Mouse (Mus musculus) T-helper 2 cell (primary cell): ENCODE data around the gene Asic4.

Experiments
- in situ Hi-C: fragments of 300-600 bp; cut with MboI, MseI; formaldehyde crosslinking; loops from one replicate; pipeline ENCODE4 v1.15.1; 2025; ENCODE audit warnings: high pct_unique_total_duplicates

Asic4 gene

DNA sequence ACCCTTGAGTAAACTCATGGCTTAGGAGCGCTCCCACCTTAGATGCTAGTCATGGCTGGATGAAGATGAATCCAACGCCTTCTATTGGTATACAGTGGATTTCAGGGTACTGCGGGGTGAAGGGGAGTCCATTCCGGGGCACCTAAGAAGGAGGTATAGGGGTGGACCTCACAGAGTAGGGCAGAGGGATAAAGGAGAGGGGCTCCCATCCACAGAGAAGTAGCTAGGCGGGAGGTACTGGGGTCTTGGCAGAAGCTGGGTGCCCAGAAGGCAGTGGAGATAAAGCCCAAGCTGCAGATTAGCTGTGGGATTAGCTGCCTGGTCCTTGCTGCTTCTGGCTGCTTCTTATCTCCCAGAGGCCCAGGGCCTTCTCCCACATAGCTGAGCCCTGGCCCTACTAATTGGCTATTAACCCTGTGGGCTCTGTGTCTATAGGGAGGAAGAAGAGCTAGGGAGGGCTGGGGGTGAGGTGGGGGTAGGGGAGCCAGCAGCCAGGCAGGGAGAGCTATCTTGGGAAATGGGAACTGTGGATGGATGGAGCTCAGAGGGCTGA is 13.5 kb downstream of the Asic4 start:
- in situ Hi-C loops = loop anchor here (5.0 kb wide), 1 partner anchor 106 kb away; no protein-coding TSS in a partner anchor

DNA sequence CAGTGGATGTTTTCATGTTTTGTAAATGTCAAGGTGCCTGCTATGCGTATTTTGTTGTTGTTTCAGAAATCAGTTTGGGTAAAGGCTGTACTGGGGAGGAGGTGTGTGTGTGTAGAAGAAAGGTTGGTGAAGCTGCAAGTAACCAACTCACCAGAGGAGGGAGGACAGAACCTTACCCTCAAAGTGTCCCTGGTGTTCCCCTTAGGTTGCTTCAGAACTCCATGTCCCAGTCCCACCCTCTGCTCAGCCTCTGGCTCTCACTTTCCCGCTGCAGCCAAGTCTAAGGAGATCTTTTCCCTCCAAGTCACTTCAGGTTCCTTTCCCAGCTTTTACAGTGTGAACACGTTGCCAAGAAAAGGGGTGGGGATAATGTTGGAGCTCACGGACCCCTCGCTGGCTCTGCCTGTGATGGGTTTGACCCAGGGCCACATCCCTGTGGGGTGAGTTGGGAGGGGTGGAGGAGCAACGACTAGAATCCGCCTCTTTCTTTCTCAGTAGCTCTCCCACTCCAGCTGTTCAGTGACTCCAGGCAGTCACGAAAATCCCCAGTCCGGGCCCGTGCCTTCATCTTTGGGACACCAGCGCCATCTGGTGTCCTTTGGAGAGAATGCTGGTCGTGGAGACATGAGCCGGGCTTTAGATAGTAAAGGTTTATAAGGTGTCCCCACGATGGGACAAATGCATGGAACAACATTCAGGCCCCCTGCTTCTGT is 17.1 kb downstream of the Asic4 start:
- in situ Hi-C loops = no loop called here

DNA sequence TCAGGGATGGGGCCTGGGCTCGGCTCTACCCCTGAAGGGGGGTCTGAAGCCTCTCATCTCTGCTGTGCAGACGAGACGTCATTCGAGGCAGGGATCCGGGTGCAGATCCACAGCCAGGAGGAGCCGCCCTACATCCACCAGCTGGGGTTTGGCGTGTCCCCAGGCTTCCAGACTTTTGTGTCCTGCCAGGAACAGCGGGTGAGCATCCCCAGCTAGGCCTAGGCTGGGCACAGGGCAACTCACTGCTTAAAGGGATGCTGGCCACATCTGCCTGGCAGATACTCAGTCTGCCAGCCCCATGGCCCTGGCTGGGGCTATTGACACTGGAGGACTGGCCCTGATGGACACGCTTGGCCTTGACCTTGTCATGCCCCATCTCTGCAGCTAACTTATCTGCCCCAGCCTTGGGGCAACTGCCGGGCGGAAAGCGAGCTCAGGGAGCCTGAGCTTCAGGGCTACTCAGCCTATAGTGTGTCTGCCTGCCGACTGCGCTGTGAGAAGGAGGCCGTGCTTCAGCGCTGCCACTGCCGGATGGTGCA is 19.1 kb downstream of the Asic4 start:
- in situ Hi-C loops = no loop called here

DNA sequence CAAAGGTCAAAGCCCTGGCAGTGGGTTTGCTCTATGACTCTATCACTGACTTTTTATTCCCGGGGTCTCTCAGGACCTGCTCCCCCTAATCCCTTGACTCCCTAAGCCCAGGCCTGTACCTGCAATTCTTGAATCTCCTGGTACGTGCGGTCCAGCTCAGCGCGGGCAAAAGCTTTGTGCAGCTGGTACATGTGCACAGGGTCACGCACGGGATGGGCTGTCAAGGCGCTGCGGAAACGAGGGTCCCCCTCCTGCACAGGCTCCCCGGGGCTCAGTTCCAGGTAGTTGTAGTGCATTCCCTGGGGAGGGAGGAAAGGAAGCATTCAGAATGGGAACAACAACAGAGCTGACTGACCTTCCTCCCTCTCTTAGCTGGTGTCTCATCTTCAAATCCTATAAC is 26.2 kb downstream of the Asic4 start:
- in situ Hi-C loops = loop anchor here (5.0 kb wide), 1 partner anchor 39 kb away; the partner anchor contains the start of gene Gmppa

DNA sequence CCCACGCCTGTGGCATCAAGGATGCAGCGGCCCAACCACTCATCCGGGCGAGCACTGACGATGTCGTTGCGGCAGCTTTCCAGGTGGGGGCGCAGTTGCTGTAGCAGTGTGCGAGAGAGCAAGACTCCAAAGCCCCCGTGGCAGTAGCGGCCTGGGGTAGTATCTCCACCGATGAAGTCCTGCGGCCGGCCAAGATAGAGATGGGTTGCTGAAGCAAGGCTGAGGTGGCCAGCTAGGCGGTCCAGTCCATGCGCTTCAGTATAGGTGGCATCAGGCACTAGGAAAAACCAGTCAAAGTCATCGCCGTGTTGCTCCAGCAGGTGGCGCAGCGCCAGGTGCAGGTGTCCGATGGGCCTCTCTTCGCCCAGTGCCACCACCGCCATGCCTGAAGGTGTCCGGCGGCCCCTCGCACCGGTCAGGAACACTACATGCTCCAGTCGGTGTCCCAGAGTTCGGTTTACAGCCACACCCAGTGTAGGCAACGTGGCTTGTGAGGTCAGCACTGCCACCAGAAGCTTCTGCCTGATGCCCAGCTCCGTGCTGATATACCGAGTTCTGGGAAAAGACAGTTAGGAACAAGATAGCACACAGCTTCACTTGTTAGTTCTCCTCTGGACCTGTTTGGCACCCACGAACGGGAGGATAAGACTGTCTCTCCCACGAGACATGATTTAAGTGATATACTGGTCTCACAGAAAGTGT is 27.2 kb downstream of the Asic4 start:
- in situ Hi-C loops = loop anchor here (5.0 kb wide), 1 partner anchor 40 kb away; the partner anchor contains the start of gene Gmppa

DNA sequence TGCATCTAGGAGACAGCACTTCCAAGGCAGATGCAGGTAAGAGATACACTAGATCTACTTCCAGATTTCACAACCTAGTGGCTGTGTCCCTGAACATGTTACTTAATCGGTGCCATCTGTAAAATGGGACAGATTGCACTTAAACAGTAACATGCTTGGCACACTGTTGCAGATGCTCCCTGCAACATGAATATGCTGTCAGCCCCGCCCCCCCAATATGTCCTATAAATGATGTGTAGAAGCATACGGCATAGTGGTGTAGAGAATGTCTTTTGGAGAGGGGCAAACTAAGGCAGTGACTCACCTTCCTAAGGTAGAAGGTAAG is 27.7 kb downstream of the Asic4 start:
- in situ Hi-C loops = loop anchor here (5.0 kb wide), 1 partner anchor 41 kb away; the partner anchor contains the start of gene Gmppa

DNA sequence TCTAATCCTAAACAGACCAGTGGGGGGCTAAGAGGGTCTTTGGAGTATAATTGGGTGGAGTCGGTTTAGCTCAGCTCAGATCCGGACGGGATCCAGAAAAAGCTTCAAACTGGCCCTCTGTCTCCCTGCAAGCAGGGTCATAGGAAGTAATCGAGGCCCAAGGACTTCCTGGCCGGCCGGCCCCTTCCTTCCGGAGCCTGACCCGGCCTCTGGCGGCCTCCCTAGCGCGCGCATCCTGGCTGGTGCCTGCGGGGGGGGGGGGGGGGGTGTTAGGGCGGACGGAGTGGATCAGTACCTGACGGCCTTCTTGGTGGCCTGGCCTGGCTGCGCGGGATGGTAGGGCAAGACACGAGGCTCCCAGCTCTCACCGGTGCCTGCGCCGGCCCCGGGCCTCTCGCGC is 28.3 kb downstream of the Asic4 start:
- in situ Hi-C loops = loop anchor here (5.0 kb wide), 1 partner anchor 41 kb away; the partner anchor contains the start of gene Gmppa

DNA sequence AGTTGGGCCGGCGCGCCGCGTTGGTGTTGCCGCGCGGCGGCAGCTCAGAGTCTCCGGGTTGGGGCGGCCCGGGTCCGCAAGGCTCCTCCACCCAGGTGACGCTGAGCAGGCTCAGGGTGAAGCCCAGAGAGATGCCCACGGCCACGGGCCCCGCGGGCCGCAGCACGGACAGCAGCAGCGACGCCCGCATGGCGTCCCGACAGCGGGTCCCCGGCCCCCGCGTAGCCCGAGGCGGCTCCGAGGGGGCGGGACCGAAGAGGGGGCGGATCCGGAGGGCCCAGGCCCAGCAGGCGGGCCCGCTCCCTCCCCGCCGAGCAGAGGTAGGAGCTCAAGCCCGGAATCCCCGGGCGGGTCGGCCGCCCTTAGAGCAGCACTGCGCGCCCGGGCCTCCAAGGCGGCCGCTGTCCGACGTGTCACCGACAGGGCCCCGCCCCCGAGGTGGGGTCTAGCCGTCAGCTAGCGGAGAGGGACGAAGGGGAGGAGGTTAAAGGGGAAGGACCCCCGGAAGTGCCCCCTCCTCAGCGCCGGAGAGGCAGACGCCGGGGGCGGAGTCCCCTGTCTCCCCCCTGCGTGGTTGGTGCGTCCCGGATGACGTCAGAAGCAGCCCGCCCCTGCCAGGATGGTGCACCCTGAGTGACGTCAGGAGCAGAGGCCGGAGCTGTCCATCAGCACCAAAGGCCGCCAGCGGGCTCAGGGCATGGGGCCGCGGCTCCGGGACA is 28.8 kb downstream of the Asic4 start, which contains the start of the genes Chpf and Tmem198:
TSS of gene Chpf (minus strand) at position 392 of the 719 bp plus-strand sequence.
TSS of gene Tmem198 (plus strand) at position 617 of the 719 bp plus-strand sequence.
- in situ Hi-C loops = loop anchor here (5.0 kb wide), 1 partner anchor 42 kb away; the partner anchor contains the start of gene Gmppa

DNA sequence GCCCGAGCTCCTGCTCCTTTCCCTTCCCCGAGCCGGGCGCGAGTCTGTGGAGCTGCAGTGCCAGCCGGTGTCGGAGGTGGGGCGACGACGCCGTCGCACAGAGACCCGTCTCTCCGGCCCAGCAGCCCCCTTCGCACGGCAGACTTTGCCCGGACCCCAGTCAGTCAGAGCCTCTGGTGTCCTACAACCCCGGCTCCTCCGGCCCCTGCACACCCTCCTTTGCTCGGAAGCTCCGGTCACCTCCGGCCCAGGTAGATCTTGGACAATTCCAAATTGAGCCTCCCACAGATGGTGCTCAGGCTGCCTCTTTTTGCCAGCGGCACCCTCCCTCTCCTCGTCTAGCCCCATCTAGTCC is 29.4 kb downstream of the Asic4 start:
- in situ Hi-C loops = loop anchor here (5.0 kb wide), 1 partner anchor 42 kb away; the partner anchor contains the start of gene Gmppa

DNA sequence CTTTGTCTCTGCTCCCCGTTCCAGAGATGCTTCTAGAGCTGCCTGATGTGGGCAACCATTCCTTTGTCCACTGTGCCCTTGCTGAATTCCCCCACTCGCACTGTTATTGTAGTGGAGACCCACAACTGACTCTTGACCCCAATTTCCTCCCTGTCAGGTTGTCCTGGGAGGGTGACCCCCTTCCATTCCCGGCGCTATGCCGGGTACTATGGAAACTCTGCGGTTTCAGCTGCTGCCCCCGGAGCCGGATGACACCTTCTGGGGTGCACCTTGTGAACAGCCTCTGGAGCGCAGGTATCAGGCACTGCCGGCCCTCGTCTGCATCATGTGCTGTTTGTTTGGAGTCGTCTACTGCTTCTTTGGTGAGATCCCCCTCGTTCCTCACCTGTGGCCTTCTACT is 29.8 kb downstream of the Asic4 start:
- in situ Hi-C loops = loop anchor here (5.0 kb wide), 1 partner anchor 42 kb away; the partner anchor contains the start of gene Stk11ip

DNA sequence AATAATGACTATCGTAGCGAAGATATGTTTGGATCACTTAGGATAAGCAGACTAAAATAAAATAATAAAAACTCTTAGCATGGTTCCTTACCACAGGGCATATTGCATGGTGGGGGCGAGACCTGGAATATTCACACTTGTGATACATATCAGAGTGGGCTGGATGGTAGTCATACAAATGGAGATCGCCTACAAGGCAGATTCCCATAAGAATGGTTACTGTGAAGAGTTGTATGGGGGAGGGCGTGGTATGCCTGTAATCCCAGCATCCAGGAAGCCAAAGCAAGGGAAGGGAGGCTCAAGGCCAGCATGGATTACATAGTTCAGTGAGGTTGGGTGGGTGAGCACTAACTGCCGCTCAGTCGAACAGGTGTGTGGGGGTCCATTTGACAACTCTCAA is 30.5 kb downstream of the Asic4 start:
- in situ Hi-C loops = loop anchor here (5.0 kb wide), 1 partner anchor 42 kb away; the partner anchor contains the start of gene Stk11ip

DNA sequence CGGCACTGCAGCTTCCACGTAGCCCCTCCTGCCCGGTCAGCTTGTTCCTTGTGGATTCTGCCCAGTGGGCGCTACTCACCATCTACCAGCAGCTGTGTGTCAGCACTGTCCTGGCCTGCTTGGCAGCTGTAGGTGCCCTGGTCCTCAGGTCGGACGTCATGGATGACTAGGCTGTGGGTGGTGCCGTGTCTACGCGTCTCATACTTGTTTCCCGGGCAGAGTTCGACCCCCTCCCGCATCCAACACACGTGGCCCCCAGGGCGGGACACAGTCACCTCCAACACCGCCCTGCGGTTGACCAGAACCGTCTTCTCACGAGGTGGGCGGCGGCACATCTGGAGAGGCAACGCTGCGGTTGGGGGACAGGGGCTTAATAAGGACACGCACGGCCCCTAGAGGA is 36.3 kb downstream of the Asic4 start:
- in situ Hi-C loops = no loop called here

DNA sequence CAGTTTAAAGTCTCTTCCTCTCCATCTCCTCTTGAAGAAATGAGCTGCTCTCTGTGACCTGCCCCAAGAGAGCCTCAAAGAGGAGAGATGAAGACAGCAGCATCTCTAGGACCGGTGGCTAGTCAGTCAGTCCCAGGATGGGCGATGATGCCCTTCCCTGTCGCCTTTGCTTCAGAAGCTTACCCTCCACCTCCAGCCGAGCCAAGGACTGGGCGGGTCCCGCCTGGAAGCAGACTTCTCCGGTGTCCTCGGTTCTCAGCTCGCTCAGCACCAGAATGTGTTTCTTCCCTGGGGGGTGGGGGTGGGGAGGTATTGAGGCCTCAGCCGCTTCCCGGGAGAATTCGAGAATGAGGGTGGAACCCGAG is 36.8 kb downstream of the Asic4 start:
- in situ Hi-C loops = no loop called here

DNA sequence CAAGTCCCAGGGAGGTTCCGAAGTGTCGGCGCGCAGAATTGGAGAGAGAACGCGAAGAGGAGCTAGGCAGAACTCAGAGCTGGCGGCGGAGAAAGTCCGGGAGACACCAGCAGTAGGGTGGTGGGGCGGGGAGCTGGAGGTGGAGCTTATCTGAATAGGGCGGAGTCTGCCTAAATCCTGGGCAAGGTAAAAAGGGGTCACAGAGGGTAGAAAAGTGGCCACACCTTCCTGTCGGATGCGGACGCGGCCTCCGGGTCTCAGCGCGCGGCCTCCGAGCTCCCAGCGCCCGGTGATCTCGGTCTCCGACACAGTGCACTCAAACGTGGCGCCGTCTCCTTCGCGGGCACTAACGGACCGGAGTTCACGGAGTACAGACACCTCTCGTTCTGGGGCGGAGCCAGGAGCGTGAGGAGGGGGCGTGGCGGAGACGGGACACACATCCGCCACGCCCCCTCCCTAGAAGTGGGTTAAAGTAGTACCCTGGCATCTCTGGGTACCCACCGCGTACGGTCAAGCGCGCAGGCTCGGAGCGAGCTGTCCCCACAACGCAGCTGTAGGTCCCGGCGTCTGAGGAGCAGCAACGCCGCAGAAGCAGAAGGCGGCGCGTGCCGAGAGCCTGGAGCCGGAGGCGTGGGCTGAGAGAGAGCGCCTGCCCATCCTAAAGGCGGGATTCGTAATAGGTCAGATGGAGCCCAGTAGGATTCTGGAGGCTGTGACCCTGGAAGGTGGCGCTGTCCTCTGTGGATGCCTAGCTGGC is 37.3 kb downstream of the Asic4 start:
- in situ Hi-C loops = no loop called here

DNA sequence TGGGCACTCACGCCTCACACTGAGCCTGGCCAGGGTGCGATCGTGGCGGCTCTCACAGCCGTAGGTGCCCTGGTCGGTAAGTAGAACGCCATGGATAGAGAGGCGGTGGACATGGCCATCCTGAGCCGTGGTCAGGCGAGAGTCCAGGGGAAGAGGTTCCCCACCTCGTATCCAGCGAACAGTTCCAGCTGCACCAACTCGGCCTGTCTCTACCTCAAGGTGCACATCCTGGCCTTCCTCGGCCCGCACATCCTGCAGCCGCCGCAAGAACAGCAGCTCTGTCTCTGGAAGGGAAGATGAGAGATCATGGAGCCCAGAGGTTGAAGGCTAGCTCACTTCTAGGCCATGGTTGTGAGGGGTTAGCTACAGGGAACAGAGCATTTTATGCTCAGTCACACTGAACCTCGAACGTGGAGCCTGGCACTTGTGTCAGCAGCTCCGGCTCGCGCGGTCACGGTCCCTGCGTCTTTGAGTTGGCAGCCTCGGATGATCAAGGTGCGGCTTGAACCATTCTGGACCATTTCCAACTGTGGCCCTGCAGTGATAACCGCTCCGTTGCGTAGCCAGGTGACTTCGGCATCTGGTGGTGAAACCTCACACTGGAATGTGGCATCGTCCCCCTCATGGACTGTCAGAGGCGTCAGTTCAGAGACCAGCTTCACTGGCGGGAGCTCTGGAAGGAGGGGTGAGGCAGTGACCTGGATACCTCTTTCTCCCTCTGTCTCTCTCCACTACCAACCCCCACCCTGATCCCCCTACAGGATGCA is 40.7 kb downstream of the Asic4 start:
- in situ Hi-C loops = no loop called here

DNA sequence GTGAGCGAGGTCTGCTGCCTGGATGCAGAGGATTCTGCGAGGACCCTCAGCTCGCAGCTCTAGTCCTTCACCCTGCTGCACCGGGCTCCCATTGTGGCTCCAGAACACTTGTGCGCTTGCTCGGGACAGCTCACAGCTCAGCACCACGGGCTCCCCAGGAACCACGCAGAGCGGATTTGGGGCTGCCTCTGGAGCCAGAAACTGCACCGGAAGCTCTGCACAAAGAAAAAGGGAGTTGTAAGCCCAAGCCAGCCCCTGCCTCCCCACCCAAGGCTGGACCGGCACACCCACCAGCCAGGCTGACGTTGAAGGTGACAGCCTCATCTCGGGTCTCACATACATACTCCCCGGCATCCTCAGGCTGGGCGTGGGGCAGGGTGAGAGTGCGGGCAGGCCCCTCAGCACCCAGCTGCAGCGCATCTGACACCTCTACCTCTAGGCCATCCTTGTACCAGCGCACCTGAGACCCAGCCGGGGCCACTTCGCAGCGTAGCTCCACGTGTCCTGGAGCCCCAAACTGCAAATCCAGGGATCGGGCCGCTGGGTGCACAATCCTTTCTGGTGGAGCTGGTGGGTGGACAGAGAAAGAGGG is 42.4 kb downstream of the Asic4 start:
- in situ Hi-C loops = no loop called here

DNA sequence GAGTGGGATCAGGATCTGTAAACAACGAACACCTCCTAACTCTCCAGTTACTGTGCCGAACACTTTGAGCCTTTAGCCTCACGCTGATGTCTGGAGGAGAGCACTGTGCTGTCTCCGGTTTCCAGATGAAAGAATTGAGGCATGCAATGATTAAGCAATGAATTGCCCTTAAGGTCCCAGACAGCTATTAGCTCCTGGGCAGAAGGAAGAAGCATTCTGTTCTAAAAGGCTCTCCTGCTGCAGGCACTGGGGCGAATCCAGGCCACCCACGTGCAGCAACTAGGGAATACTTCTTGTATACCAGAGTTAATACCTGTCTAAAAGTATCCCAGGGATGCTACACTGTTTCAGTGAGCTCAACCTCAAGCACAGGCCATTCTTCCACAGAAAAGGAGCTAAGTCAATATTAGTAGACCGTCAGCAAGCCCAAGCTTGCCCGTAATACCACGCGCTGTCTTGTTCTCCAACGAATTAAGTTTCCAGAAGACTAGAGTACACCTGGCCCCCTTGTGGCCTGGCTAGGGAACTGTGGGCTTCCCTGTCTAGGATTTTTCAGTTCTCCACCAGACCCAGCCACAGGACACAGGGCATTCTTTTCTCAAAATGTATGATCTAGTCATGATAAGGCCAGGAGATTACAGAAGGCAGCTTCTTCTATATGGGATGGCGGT is 44.8 kb downstream of the Asic4 start:
- in situ Hi-C loops = no loop called here

DNA sequence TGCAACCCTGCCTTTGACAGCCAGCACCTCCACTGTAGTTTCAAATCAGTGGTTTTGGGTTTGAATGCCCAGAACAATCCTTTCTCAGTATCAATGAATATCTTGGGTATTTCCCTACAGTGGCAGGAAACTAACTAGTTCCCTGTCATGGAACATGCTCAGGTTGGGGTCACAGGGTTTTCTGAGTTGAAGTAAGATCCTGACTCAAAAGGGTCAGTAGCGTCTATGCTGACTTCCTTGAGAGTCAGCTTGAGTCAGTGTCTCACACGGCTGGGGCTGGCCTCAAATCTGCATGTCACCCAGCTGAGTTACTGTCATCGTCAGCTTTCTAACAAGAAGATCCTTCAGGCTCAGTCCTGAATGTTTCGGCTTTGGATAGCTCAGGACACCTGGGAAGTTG is 48.7 kb downstream of the Asic4 start:
- in situ Hi-C loops = no loop called here

DNA sequence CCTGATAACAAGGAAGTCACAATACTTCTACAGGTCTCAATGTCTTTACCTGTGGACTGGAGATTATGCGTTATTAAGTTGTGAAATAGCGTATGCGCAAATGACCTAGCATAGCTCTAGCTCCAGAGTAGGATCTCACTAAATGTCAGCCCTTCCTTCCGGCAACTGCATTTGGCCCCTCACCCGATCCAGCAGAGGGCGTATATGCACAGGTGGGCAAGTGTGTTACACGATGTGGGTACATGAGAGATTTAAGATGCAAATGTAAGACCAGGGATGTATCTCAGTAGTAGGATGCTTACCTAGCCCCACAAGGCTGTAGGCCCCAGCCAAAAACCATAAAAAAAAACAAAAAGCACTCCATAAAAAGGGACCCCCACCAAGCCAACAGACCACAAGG is 49.2 kb downstream of the Asic4 start:
- in situ Hi-C loops = no loop called here
